Mouse (Mus musculus) ES-Bruce4 (cell line): ENCODE measurements at regions not wholly inside any gene's neighbourhood (a gene's known extent, or its start where the extent isn't known, plus 50 kb on each side); places are given as distances from the start of the nearest gene placed in this dataset.

Experiments
- CTCF ChIP-seq: IDR thresholded peaks from one replicate; pipeline ENCODE4 v1.8.1; 2011; ENCODE audit warnings: low read depth, low read length
- EP300 ChIP-seq: IDR thresholded peaks from 2 replicates; pipeline ENCODE4 v1.6.1; 2011; ENCODE audit warnings: low read depth, low read length; ENCODE audit not compliant: insufficient read depth

GRCm38 (mm10) chr2:108920111-108920510, 360.4 kb upstream of the Kif18a start:
- TF ChIP-seq CTCF, result no peak
- TF ChIP-seq EP300, result no peak
